Mouse (Mus musculus) testis, adult 2 months (tissue): Measurements from ENCODE around the gene Otulin.

Experiments used
- CTCF ChIP-seq: fragments of 200-500 bp; IDR thresholded peaks from 2 replicates; pipeline ENCODE4 v1.5.1; 2012; ENCODE audit warnings: low read depth, mild to moderate bottlenecking, inconsistent platforms, low read length, moderate library complexity; ENCODE audit not compliant: control insufficient read depth, insufficient read depth, insufficient replicate concordance
- POLR2A ChIP-seq: fragments of 200-500 bp; IDR thresholded peaks from 2 replicates; pipeline ENCODE4 v1.6.1; 2012; ENCODE audit warnings: low read depth, mild to moderate bottlenecking, inconsistent platforms, low read length, moderate library complexity; ENCODE audit not compliant: control insufficient read depth

GRCm38 (mm10) chr15:27590812-27591211 lies 39.7 kb downstream of the Otulin start:
- TF ChIP-seq POLR2A = no peak
- TF ChIP-seq CTCF = no peak
